Mouse (Mus musculus): ENCODE data around the gene Chchd10.

Gene Chchd10

DNA sequence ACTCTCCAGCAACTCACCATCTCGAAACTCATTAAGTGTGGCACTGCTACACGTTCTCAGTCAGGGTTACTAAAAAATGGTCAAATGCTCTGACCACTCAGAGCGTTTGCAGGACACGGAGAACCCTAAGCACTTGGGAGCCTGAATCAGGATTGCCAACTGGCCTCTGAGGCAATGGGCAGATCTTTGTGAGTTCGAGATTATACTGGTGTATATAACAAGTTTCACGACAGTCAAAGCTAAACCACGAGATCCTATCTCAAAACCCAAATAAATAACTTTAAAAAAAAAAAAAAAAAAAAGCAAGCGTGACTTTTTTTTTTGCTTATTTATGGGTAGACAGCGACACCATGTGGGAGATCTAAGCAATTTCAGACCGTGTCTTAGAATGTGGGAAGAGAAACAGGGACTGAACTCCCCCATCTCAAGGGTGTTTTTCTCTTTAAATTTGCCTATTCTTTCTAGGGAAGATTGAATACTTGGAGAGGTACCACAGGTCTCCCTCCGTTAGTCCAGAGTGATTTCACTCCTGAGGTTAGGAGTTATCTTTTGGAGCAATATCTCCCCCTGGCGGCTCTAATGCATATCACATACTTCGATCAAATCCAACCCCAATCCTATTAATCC, 18.6 kb downstream of the Chchd10 start:
- DNase-seq = peak; percentile 50

DNA sequence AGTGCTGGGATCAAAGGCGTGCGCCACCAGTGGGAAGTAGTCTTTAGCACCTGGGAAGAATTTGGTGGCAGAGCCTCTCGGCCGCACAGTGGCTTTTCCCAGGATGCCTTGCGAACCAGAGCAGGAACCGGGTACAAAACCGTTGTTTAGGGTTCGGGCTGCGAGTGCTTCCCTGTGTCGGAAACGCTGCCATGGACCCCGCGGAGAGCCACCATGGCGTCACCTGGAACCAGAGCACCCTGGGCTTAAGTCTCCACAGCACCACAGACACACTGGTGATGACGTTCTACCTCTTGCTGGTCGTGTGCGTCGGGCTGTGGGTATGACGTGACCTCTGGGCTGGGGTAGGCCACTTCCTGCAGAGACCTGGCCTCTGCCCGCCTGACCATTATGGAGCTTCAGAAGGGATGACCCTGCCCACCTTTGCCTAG, 21.5 kb downstream of the Chchd10 start, which contains the start of gene Gm5134:
Gene Gm5134 (plus strand): TSS at position 134 of the 431 bp plus-strand sequence.
- peak; percentile 48 for DNase-seq

DNA sequence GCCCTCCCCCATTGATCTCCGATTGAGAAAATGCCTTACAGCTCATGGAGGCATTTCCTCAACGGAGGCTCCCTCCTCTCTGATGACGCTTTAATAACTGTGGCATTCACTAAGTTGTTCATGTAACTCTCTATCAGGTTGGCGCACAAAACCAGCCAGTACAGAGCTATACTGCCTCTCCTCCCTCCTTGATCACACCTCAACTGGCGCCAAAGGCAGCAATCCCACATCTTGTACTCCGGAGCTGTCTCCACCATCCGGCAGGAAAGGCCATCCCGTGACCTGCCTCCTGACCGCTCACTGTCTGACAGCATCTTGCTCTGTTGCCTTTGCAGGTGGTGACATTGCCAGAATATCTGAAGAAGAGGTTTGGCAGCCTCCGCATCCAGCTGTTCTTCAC, 40.9 kb downstream of the Chchd10 start:
- DNase-seq = no peak

DNA sequence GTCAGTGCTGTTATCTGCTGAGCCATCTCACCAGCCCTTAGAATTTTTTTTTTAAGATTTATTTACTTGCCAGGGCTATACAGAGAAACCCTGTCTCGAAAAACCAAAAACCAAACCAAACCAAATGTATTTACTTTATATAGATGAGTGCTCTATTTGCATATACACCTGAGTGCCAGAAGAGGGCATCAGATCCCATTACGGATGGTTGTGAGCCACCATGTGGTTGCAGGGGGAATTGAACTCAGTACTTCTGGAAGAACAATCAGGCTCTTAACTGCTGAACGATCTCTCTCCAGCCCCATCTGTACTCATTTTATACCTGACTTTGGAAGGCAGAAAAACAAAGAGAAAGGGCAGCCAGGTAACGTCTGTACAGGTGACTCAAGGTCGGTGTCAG, 42.3 kb downstream of the Chchd10 start:
- peak; percentile 34 for DNase-seq

DNA sequence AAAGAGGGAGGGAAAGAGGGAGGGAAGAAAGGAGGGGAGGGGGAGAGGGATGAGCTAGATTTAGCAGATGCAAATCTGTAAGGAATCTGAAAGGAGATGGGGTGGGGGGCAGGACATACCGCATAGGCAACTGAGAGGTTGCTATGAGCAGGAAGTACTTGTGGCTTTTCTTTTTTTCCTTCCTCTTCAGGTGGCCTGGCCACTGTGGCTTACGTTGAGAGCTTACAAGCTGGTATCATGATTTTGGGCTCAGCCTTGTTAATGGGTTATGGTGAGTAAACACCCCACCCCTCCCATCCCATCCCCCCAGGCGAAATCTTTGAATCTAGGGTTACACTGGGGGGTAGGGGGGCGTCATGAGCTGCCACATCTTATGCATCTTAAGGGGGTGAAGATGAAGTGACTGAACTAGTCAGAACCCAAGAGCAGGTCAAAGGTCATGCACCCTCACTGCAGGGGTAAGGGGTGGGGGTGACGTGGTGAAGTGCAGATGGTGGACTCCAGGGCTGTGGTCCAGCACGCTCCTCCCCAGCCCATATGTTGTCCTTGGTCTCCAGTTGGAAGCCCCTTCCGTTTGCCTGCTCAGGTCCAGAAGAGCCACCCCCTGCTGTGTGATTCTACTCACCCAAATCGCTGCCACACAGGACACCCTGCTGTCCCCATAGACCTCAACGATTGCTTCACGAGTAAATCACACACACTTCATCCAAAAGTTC, 45.3 kb downstream of the Chchd10 start:
- DNase-seq = no peak

DNA sequence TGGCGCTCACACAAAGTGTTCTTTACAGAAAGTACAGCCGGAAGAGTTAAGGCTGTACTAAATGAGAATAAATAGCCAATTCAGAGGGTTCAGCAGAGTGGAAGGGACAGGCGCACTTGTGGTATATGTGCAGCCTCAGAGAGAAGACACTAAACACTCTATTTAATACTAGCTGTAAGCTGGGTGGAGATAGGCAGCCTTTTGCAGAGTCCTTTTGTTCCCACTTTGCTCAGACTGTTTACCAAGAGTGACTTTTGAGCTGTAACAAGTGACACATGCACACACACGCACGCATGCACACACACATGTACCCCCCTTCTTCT, 45.9 kb downstream of the Chchd10 start:
- no peak for DNase-seq

DNA sequence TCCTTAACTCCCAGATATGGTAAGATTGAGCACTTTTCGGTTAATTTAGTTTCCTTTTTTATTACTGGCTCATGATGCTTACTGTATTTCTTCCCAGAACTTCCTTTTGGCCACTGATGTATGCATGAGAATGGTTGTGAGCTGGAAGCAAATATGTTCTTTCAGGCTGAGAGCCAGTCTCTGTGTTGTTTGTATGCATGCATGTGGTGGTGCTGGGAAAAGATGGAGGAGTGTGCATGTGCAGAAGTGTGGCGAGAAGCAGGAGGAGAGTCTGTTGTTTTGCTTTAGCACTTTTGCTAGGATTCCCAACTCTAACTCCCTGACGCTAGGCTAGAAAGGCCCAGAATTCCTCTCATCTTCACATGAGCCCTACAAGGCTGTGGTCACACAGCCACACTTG, 46.5 kb downstream of the Chchd10 start:
- no peak for DNase-seq
